Comparison of ENCODE assay signal across 25 mouse cellular contexts in genomic region chr4:150174027-150174426, GRCm38 (mm10). TPM values are rescaled to one million over a fixed set of nuclear protein-coding genes. Genes with fewer than 3 reads are reported as not detected.
DNase-seq lines count a peak whose midpoint lies in the region; ATAC-seq and TF ChIP-seq lines count a peak whose summit lies in the region.
"Had no signal": no experiment of that assay in that cellular context is flagged by ENCODE, and none has a peak within 500 bp of the region (broad histone marks: within the 10 kb centered on the region; RNA-seq: fewer than 3 reads in every experiment).

No protein-coding gene starts in this region.

- H3K36me3 ChIP-seq in hindbrain, postnatal 0 days (ENCODE audit: insufficient read depth, low read length) = no peaks in the 10 kb centered on the region
- H3K36me3 ChIP-seq in hindbrain, embryonic 11.5 days (ENCODE audit: control insufficient read depth, insufficient read depth, low read length) = no peaks in the 10 kb centered on the region
- H3K36me3 ChIP-seq in lung, embryonic 14.5 days (ENCODE audit: insufficient read depth) = no peaks in the 10 kb centered on the region
- H3K36me3 ChIP-seq in ES-E14 (ENCODE audit: control insufficient read depth, insufficient read depth, low read length, poor library complexity, severe bottlenecking) = no peaks in the 10 kb centered on the region
- no peaks in the 10 kb centered on the region for H3K36me3 ChIP-seq in stomach, postnatal 0 days (ENCODE audit: control insufficient read depth, insufficient read depth, low read length)
- H3K36me3 ChIP-seq in midbrain, embryonic 15.5 days (replicated peaks) = no peaks in the 10 kb centered on the region
- H3K36me3 ChIP-seq: forebrain, embryonic 12.5 days; limb, embryonic 12.5 days; midbrain, embryonic 10.5 days; neural tube, embryonic 12.5 days had no signal

- no peaks in the 10 kb centered on the region for H3K9me3 ChIP-seq in hindbrain, postnatal 0 days (ENCODE audit: low read length)
- H3K9me3 ChIP-seq in hindbrain, embryonic 11.5 days (ENCODE audit: control insufficient read depth, low read length) = no peaks in the 10 kb centered on the region
- no peaks in the 10 kb centered on the region for H3K9me3 ChIP-seq in lung, embryonic 14.5 days (ENCODE audit: low read depth, low read length)
- H3K9me3 ChIP-seq in ES-E14 (ENCODE audit: control insufficient read depth, insufficient read depth, low read depth, low read length) = no peaks in the 10 kb centered on the region
- H3K9me3 ChIP-seq in stomach, postnatal 0 days (ENCODE audit: control insufficient read depth, low read length) = no peaks in the 10 kb centered on the region
- no peaks in the 10 kb centered on the region for H3K9me3 ChIP-seq in midbrain, embryonic 15.5 days
- H3K9me3 ChIP-seq: forebrain, embryonic 12.5 days; limb, embryonic 12.5 days; midbrain, embryonic 10.5 days; neural tube, embryonic 12.5 days had no signal

- TF ChIP-seq EP300 in stomach, postnatal 0 days (optimal IDR thresholded peaks at IDR 0.05) = no peak

- no peak overlapping the region for H3K4me2 ChIP-seq in hindbrain, postnatal 0 days (ENCODE audit: low read depth, low read length)
- H3K4me2 ChIP-seq in hindbrain, embryonic 11.5 days (replicated peaks; ENCODE audit: low read depth, low read length) = no peak overlapping the region
- H3K4me2 ChIP-seq in lung, embryonic 14.5 days = no peak overlapping the region
- no peak overlapping the region for H3K4me2 ChIP-seq in stomach, postnatal 0 days (replicated peaks; ENCODE audit: low read depth)
- no peak overlapping the region for H3K4me2 ChIP-seq in midbrain, embryonic 15.5 days
- H3K4me2 ChIP-seq: forebrain, embryonic 12.5 days; limb, embryonic 12.5 days; neural tube, embryonic 12.5 days had no signal

- H3K4me1 ChIP-seq in hindbrain, postnatal 0 days (ENCODE audit: insufficient read depth, low read length) = no peaks in the 10 kb centered on the region
- no peaks in the 10 kb centered on the region for H3K4me1 ChIP-seq in hindbrain, embryonic 11.5 days (replicated peaks; ENCODE audit: control insufficient read depth, insufficient read depth, low read length)
- no peaks in the 10 kb centered on the region for H3K4me1 ChIP-seq in lung, embryonic 14.5 days (ENCODE audit: insufficient read depth)
- H3K4me1 ChIP-seq in ES-E14 (ENCODE audit: control insufficient read depth in 2 of 2, insufficient read depth in 2 of 2, low read length in 2 of 2, poor library complexity in 1 of 2) = peaks cover 0 to 7% of the 10 kb centered on the region in 2 experiments; a peak in 2 of 4 replicates
- H3K4me1 ChIP-seq in stomach, postnatal 0 days (replicated peaks; ENCODE audit: control insufficient read depth, insufficient read depth) = no peaks in the 10 kb centered on the region
- H3K4me1 ChIP-seq in midbrain, embryonic 15.5 days = no peaks in the 10 kb centered on the region; the same call in 1 of the 2 replicates
- H3K4me1 ChIP-seq: forebrain, embryonic 12.5 days; neural tube, embryonic 12.5 days had no signal

- no peak overlapping the region for H3K27ac ChIP-seq in hindbrain, postnatal 0 days
- no peak overlapping the region for H3K27ac ChIP-seq in hindbrain, embryonic 11.5 days (ENCODE audit: low read depth, low read length)
- H3K27ac ChIP-seq in lung, embryonic 14.5 days (ENCODE audit: low read depth) = no peak overlapping the region
- H3K27ac ChIP-seq in ES-E14 (ENCODE audit: insufficient read depth, low read depth, low read length, poor library complexity, severe bottlenecking) = no peak overlapping the region
- H3K27ac ChIP-seq in stomach, postnatal 0 days (replicated peaks) = no peak overlapping the region
- H3K27ac ChIP-seq in midbrain, embryonic 15.5 days = no peak overlapping the region
- H3K27ac ChIP-seq: forebrain, embryonic 12.5 days; limb, embryonic 12.5 days; macrophage; midbrain, embryonic 10.5 days; neural tube, embryonic 12.5 days had no signal

- peak; percentile 36; the same call in 1 of the 2 replicates for TF ChIP-seq CTCF in hindbrain, postnatal 0 days (IDR thresholded peaks at IDR 0.05; ENCODE audit: low read depth)
- peak; percentile 21; the same call in 1 of the 2 replicates for TF ChIP-seq CTCF in lung, embryonic 14.5 days (IDR thresholded peaks at IDR 0.05; ENCODE audit: low read depth)
- peak; percentile 40 for TF ChIP-seq CTCF in stomach, postnatal 0 days (IDR thresholded peaks at IDR 0.05; ENCODE audit: low read depth)

- H3K4me3 ChIP-seq in hindbrain, postnatal 0 days (ENCODE audit: low read length) = no peak overlapping the region
- no peak overlapping the region for H3K4me3 ChIP-seq in hindbrain, embryonic 11.5 days (ENCODE audit: low read depth, low read length)
- no peak overlapping the region for H3K4me3 ChIP-seq in lung, embryonic 14.5 days (ENCODE audit: low read depth, low read length)
- H3K4me3 ChIP-seq in ES-E14 (ENCODE audit: insufficient read depth in 1 of 2, low read depth in 1 of 2, low read length in 2 of 2, poor library complexity in 1 of 2, severe bottlenecking in 1 of 2) = peak overlapping the region in 1 of 2 experiments; percentile 36; a peak in 2 of 4 replicates
- H3K4me3 ChIP-seq in stomach, postnatal 0 days (ENCODE audit: low read depth, low read length) = no peak overlapping the region
- H3K4me3 ChIP-seq in midbrain, embryonic 15.5 days = no peak overlapping the region
- H3K4me3 ChIP-seq: forebrain, embryonic 12.5 days; limb, embryonic 12.5 days; midbrain, embryonic 10.5 days; neural tube, embryonic 12.5 days had no signal

- in situ Hi-C loops in ES-E14 (cut with MboI; ENCODE audit: low sequenced_read_pairs in 2 of 2, unreplicated experiment in 2 of 2) = no loop called here

- 93% methylated on average over 14 of the region's 14 CpGs for WGBS in hindbrain, postnatal 0 days
- 91% methylated on average over 14 of the region's 14 CpGs for WGBS in hindbrain, embryonic 11.5 days
- 92% methylated on average over 14 of the region's 14 CpGs for WGBS in lung, embryonic 14.5 days
- 93% methylated on average over 14 of the region's 14 CpGs for WGBS in stomach, postnatal 0 days
- 90% methylated on average over 14 of the region's 14 CpGs for WGBS in midbrain, embryonic 15.5 days

- DNase-seq in hindbrain, postnatal 0 days (ENCODE audit: low spot score) = no peak
- DNase-seq in hindbrain, embryonic 11.5 days (ENCODE audit: low spot score) = no peak
- DNase-seq in lung, embryonic 14.5 days = no peak
- DNase-seq in lung, postnatal 10 days = no peak
- DNase-seq in ES-E14 (ENCODE audit: low read depth, low spot score) = no peak
- DNase-seq in stomach, postnatal 0 days (ENCODE audit: low spot score) = no peak
- no peak for DNase-seq in ovary, postnatal 10 days (ENCODE audit: low spot score)
- DNase-seq: gastrocnemius, postnatal 14 days had no signal

- H3K9ac ChIP-seq in hindbrain, postnatal 0 days (replicated peaks; ENCODE audit: low read length) = no peak overlapping the region
- H3K9ac ChIP-seq in hindbrain, embryonic 11.5 days (ENCODE audit: low read depth, low read length) = no peak overlapping the region
- H3K9ac ChIP-seq in lung, embryonic 14.5 days = no peak overlapping the region
- peak overlapping the region; percentile 62; the same call in 1 of the 2 replicates for H3K9ac ChIP-seq in ES-E14 (ENCODE audit: insufficient read depth, low read depth, low read length, poor library complexity, severe bottlenecking)
- no peak overlapping the region for H3K9ac ChIP-seq in stomach, postnatal 0 days (ENCODE audit: low read length)
- H3K9ac ChIP-seq in midbrain, embryonic 15.5 days = no peak overlapping the region
- H3K9ac ChIP-seq: forebrain, embryonic 12.5 days; limb, embryonic 12.5 days; neural tube, embryonic 12.5 days had no signal

- no peak for ATAC-seq in hindbrain, postnatal 0 days
- no peak for ATAC-seq in hindbrain, embryonic 11.5 days (ENCODE audit: low FRiP score)
- no peak for ATAC-seq in lung, embryonic 14.5 days (ENCODE audit: insufficient read depth)
- ATAC-seq in stomach, postnatal 0 days (ENCODE audit: low FRiP score, low TSS enrichment) = no peak
- no peak for ATAC-seq in midbrain, embryonic 15.5 days (replicated peaks)

- H3K27me3 ChIP-seq in hindbrain, postnatal 0 days (ENCODE audit: insufficient read depth, low read length) = no peaks in the 10 kb centered on the region
- H3K27me3 ChIP-seq in hindbrain, embryonic 11.5 days (ENCODE audit: control insufficient read depth, insufficient read depth, low read length) = no peaks in the 10 kb centered on the region
- H3K27me3 ChIP-seq in lung, embryonic 14.5 days (ENCODE audit: insufficient read depth, low read length) = no peaks in the 10 kb centered on the region
- H3K27me3 ChIP-seq in stomach, postnatal 0 days (ENCODE audit: control insufficient read depth, insufficient read depth, low read length) = no peaks in the 10 kb centered on the region
- no peaks in the 10 kb centered on the region for H3K27me3 ChIP-seq in midbrain, embryonic 15.5 days (replicated peaks)
- H3K27me3 ChIP-seq: CH12.LX; forebrain, embryonic 12.5 days; limb, embryonic 12.5 days; neural tube, embryonic 12.5 days had no signal

RNA-seq across cellular contexts. Expression of gene Slc2a7, which starts 25.3 kb away (rescaled TPM):
- total RNA-seq in hindbrain, postnatal 0 days (2014; rRNA removed) = not detected in 2 replicates
- polyA plus RNA-seq in hindbrain, postnatal 0 days (2015; fragmentation: Nextera tagmentation; extraction: Ambion mirVana) = not detected in 2 replicates
- not detected in 2 replicates for polyA plus RNA-seq in hindbrain, embryonic 11.5 days (2014; fragmentation: Nextera tagmentation; extraction: Ambion mirVana)
- polyA plus RNA-seq in lung, embryonic 14.5 days (2014; fragmentation: Nextera tagmentation; extraction: Ambion mirVana) = not detected in 2 replicates
- total RNA-seq in ES-E14 (2012; rRNA removed) = 2.5 and 2.6 TPM in 2 replicates
- polyA plus RNA-seq in stomach, postnatal 0 days (2015; fragmentation: Nextera tagmentation; extraction: Ambion mirVana) = 0.24 TPM in 1 of 2 replicates, not detected in the other
- not detected in 2 replicates for polyA plus RNA-seq in midbrain, embryonic 15.5 days (2015; fragmentation: Nextera tagmentation; extraction: Ambion mirVana)
- total RNA-seq: adrenal gland, postnatal 36 days; gastrocnemius, postnatal 14 days; heart, adult 18-20 months; heart, postnatal 4 days; layer of hippocampus, postnatal 10 days; left cerebral cortex, adult 8-10 months had no signal
- polyA plus RNA-seq: embryonic facial prominence, embryonic 11.5 days; forebrain, embryonic 12.5 days; heart, embryonic 14.5 days; hindbrain, embryonic 16.5 days; limb, embryonic 12.5 days; macrophage; midbrain, embryonic 10.5 days; neural tube, embryonic 12.5 days; spleen, adult 2 months; stomach, embryonic 14.5 days had no signal

RNA-seq across cellular contexts. Expression of gene Car6, which starts 27.1 kb away (rescaled TPM):
- not detected in 2 replicates for total RNA-seq in hindbrain, postnatal 0 days (2014; rRNA removed)
- polyA plus RNA-seq in hindbrain, postnatal 0 days (2015; fragmentation: Nextera tagmentation; extraction: Ambion mirVana) = not detected in 2 replicates
- polyA plus RNA-seq in hindbrain, embryonic 11.5 days (2014; fragmentation: Nextera tagmentation; extraction: Ambion mirVana) = 0.21 TPM in 1 of 2 replicates, not detected in the other
- polyA plus RNA-seq in lung, embryonic 14.5 days (2014; fragmentation: Nextera tagmentation; extraction: Ambion mirVana) = not detected in 2 replicates
- 0.18 and 0.21 TPM in 2 replicates for total RNA-seq in ES-E14 (2012; rRNA removed)
- polyA plus RNA-seq in stomach, postnatal 0 days (2015; fragmentation: Nextera tagmentation; extraction: Ambion mirVana) = 0.06 TPM in 1 of 2 replicates, not detected in the other
- not detected in 2 replicates for polyA plus RNA-seq in midbrain, embryonic 15.5 days (2015; fragmentation: Nextera tagmentation; extraction: Ambion mirVana)
- total RNA-seq: CH12.LX; heart, postnatal 4 days; layer of hippocampus, postnatal 10 days; left cerebral cortex, adult 8-10 months had no signal
- polyA plus RNA-seq: forebrain, embryonic 12.5 days; heart, embryonic 14.5 days; hindbrain, embryonic 16.5 days; midbrain, embryonic 10.5 days; neural tube, embryonic 12.5 days; spleen, adult 2 months; stomach, embryonic 14.5 days had no signal

RNA-seq across cellular contexts. Expression of gene Slc2a5, which starts 54.9 kb away (rescaled TPM):
- total RNA-seq in hindbrain, postnatal 0 days (2014; rRNA removed) = 1.5 and 2.9 TPM in 2 replicates
- polyA plus RNA-seq in hindbrain, postnatal 0 days (2015; fragmentation: Nextera tagmentation; extraction: Ambion mirVana) = 2.7 and 3.0 TPM in 2 replicates
- 1.3 TPM in 2 replicates for polyA plus RNA-seq in hindbrain, embryonic 11.5 days (2014; fragmentation: Nextera tagmentation; extraction: Ambion mirVana)
- 0.60 and 0.70 TPM in 2 replicates for polyA plus RNA-seq in lung, embryonic 14.5 days (2014; fragmentation: Nextera tagmentation; extraction: Ambion mirVana)
- 2.4 and 3.2 TPM in 2 replicates for total RNA-seq in ES-E14 (2012; rRNA removed)
- polyA plus RNA-seq in stomach, postnatal 0 days (2015; fragmentation: Nextera tagmentation; extraction: Ambion mirVana) = 0.76 and 0.80 TPM in 2 replicates
- 1.6 and 2.9 TPM in 2 replicates for polyA plus RNA-seq in midbrain, embryonic 15.5 days (2015; fragmentation: Nextera tagmentation; extraction: Ambion mirVana)
